Mouse (Mus musculus): ENCODE measurements at regions not wholly inside any gene's neighbourhood (a gene's known extent, or its start where the extent isn't known, plus 50 kb on each side); places are given as distances from the start of the nearest gene placed in this dataset.
"Not testable (repeated sequence)": the region's sequence is repeated elsewhere in the genome, so short reads cannot be mapped to it uniquely, and the experiment has no call there.

DNA sequence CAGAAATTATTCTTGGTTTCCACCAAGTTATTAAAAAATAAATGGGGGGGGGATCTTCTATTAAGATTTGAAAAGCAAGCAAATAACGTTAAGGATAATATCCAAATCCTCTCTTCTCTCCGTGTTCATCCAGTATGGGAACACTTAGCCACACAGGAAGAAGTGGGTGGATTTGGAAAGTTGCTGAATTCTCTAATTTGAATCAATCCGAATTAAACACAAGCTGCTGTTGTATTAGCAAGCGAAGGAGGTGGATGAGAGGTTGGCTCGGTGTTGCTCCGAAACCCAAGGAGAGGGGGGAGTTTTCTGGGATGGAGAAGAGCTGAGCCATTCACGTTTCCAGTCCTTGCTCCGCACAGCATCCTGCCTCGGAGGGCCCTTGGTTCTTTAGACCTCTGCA is 97.6 kb upstream of the Lnx1 start:
- WGBS: 54% methylated on average over 9 of the region's 9 CpGs
- Histone ChIP-seq H3K27ac (ENCODE audit: low read depth, low read length) (no peak overlapping the region), H3K4me2 (ENCODE audit: low read depth, low read length) (no peak overlapping the region), H3K4me1 (ENCODE audit: control insufficient read depth, insufficient read depth, low read length) (0 out of 2 replicates have a peak, but pooled peaks cover 4% of the 10 kb centered on the region), H3K4me3 (ENCODE audit: low read depth, low read length) (no peak overlapping the region), H3K9me3 (ENCODE audit: control insufficient read depth, low read length) (no peaks in the 10 kb centered on the region), H3K27me3 (ENCODE audit: control insufficient read depth, insufficient read depth, low read length) (no peaks in the 10 kb centered on the region), H3K9ac (replicated peaks; ENCODE audit: low read depth, low read length) (no peak overlapping the region), H3K36me3 (ENCODE audit: control insufficient read depth, insufficient read depth, low read length) (no peaks in the 10 kb centered on the region)
- ATAC-seq (ENCODE audit: low read depth): no peak

DNA sequence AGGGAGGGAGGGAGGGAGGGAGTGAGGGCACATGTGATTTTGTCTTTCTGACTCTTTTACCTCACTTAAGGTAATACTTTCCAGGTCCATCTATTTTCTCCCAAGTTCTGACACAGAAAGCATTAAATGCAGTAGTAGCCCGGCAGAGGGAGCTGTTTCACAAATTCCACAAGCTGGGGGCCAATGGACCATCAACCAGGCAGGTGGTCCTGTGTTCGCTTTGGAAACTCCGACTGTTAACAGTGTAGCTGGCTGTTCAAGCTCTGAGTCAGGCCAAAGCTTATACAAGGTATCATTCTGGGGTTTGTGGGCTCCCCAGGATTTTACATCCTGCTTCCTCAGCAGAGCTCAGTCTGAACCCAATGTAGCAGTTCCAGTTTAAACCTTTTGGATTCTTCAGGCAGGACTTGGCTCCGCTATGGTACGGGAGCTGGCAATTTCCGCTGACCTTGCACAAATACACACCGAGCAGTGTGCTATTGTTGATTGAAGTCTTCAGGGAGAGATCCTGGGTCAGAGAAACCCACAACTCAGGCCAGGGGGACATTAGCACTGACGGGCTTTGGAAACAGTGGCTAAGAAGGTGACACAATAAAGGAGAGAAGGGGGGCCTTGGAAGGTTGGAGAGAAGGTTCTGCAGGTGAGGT is 93.8 kb upstream of the Lnx1 start:
- Histone ChIP-seq H3K27ac (ENCODE audit: low read depth, low read length) (no peak overlapping the region), H3K4me1 (ENCODE audit: control insufficient read depth, insufficient read depth, low read length) (peaks cover 11% of the 10 kb centered on the region), H3K27me3 (ENCODE audit: control insufficient read depth, insufficient read depth, low read length) (no peaks in the 10 kb centered on the region), H3K4me2 (ENCODE audit: low read depth, low read length) (no peak overlapping the region), H3K9ac (replicated peaks; ENCODE audit: low read depth, low read length) (no peak overlapping the region), H3K36me3 (ENCODE audit: control insufficient read depth, insufficient read depth, low read length) (no peaks in the 10 kb centered on the region), H3K9me3 (ENCODE audit: control insufficient read depth, low read length) (no peaks in the 10 kb centered on the region), H3K4me3 (ENCODE audit: low read depth, low read length) (no peak overlapping the region)
- 43% methylated on average over 8 of the region's 8 CpGs for WGBS
- ATAC-seq (ENCODE audit: low read depth): no peak

DNA sequence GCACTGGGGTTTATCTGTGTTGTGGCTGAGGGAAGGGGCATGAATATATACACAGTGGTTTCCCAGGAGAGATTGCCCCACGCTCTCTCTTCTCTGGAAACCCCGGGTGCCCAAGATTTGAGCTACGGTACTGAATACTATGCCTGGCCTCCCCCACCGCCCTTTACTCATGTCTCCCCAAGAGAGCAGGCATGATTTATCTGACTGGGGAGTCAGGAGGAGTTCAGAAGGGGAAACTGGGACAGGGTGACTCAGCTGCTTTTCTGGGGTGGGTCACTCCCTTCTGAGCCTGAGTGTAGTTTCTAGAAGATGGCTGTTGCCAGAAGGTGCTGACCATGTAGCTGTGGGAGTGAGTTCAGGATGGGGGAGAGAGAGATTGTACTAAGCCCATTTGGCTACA is 92.0 kb upstream of the Lnx1 start:
- no peak overlapping the region for H3K27ac ChIP-seq (ENCODE audit: low read depth, low read length)
- WGBS: 84% methylated on average over 4 of the region's 4 CpGs

GRCm38 (mm10) chr5:74793431-74793830 is 90.7 kb upstream of the Lnx1 start:
- H3K9me3 ChIP-seq (ENCODE audit: control insufficient read depth, low read length): no peaks in the 10 kb centered on the region
- H3K27ac ChIP-seq (ENCODE audit: low read depth, low read length): no peak overlapping the region
- no peaks in the 10 kb centered on the region for H3K27me3 ChIP-seq (ENCODE audit: control insufficient read depth, insufficient read depth, low read length)
- WGBS: 75% methylated on average over 4 of the region's 4 CpGs
- peaks cover 11% of the 10 kb centered on the region for H3K4me1 ChIP-seq (ENCODE audit: control insufficient read depth, insufficient read depth, low read length)
- ATAC-seq (ENCODE audit: low read depth): no peak
- H3K9ac ChIP-seq (replicated peaks; ENCODE audit: low read depth, low read length): no peak overlapping the region
- no peaks in the 10 kb centered on the region for H3K36me3 ChIP-seq (ENCODE audit: control insufficient read depth, insufficient read depth, low read length)
- no peak overlapping the region for H3K4me2 ChIP-seq (ENCODE audit: low read depth, low read length)
- no peak overlapping the region for H3K4me3 ChIP-seq (ENCODE audit: low read depth, low read length)

More for the DNA sequence above, 92.0 kb upstream of the Lnx1 start:
- Histone ChIP-seq H3K9me3 (ENCODE audit: control insufficient read depth, low read length) (no peaks in the 10 kb centered on the region), H3K4me3 (ENCODE audit: low read depth, low read length) (no peak overlapping the region), H3K4me1 (ENCODE audit: control insufficient read depth, insufficient read depth, low read length) (peaks cover 11% of the 10 kb centered on the region), H3K27me3 (ENCODE audit: control insufficient read depth, insufficient read depth, low read length) (no peaks in the 10 kb centered on the region), H3K4me2 (ENCODE audit: low read depth, low read length) (no peak overlapping the region), H3K9ac (replicated peaks; ENCODE audit: low read depth, low read length) (no peak overlapping the region), H3K36me3 (ENCODE audit: control insufficient read depth, insufficient read depth, low read length) (no peaks in the 10 kb centered on the region)
- ATAC-seq (ENCODE audit: low read depth): no peak

- 9% methylated on average over 8 of the region's 8 CpGs for WGBS
- no peaks in the 10 kb centered on the region for H3K36me3 ChIP-seq (ENCODE audit: control insufficient read depth, insufficient read depth, low read length)
- H3K27ac ChIP-seq (ENCODE audit: low read depth, low read length): no peak overlapping the region
- no peak overlapping the region for H3K4me3 ChIP-seq (ENCODE audit: low read depth, low read length)
- H3K4me1 ChIP-seq (ENCODE audit: control insufficient read depth, insufficient read depth, low read length): peaks cover 11% of the 10 kb centered on the region
- no peaks in the 10 kb centered on the region for H3K27me3 ChIP-seq (ENCODE audit: control insufficient read depth, insufficient read depth, low read length)
- H3K4me2 ChIP-seq (ENCODE audit: low read depth, low read length): no peak overlapping the region
- ATAC-seq (ENCODE audit: low read depth): no peak
- H3K9ac ChIP-seq (replicated peaks; ENCODE audit: low read depth, low read length): no peak overlapping the region
- H3K9me3 ChIP-seq (ENCODE audit: control insufficient read depth, low read length): no peaks in the 10 kb centered on the region
Observed at GRCm38 (mm10) chr5:74792936-74793335, 90.2 kb upstream of the Lnx1 start.

- Histone ChIP-seq H3K9ac (replicated peaks; ENCODE audit: low read depth, low read length) (peak overlapping the region; percentile 37), H3K9me3 (ENCODE audit: control insufficient read depth, low read length) (no peaks in the 10 kb centered on the region), H3K4me1 (ENCODE audit: control insufficient read depth, insufficient read depth, low read length) (peaks cover 11% of the 10 kb centered on the region), H3K36me3 (ENCODE audit: control insufficient read depth, insufficient read depth, low read length) (no peaks in the 10 kb centered on the region), H3K4me2 (ENCODE audit: low read depth, low read length) (peak overlapping the region; percentile 33; the same call in 1 of the 2 replicates), H3K27ac (ENCODE audit: low read depth, low read length) (peak overlapping the region; percentile 44), H3K27me3 (ENCODE audit: control insufficient read depth, insufficient read depth, low read length) (no peaks in the 10 kb centered on the region), H3K4me3 (ENCODE audit: low read depth, low read length) (no peak overlapping the region)
- peak; percentile 83 for ATAC-seq (ENCODE audit: low read depth)
- WGBS: 4% methylated on average over 7 of the region's 7 CpGs
Observed at GRCm38 (mm10) chr5:74792301-74792700, 89.6 kb upstream of the Lnx1 start.

DNA sequence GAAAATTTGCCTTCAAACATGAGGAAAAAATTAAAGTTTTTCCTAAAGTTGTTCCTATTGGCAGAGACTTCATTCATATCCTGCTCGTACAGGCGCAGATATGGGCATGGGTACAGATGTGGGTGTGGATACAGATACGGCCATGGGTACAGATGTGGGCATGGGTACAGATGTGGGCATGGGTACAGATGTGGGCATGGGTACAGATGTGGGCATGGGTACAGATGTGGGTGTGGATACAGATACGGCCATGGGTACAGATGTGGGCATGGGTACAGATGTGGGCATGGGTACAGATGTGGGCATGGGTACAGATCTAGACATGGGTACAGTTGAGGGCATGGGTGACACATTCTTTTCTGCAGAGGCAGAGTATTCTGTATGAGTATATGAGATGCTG is 87.8 kb upstream of the Lnx1 start:
- WGBS: 94% methylated on average over 4 of the region's 4 CpGs

GRCm38 (mm10) chr5:74783906-74784305 is 81.2 kb upstream of the Lnx1 start:
- H3K9ac ChIP-seq (replicated peaks; ENCODE audit: low read depth, low read length): no peak overlapping the region
- no peak overlapping the region for H3K4me2 ChIP-seq (ENCODE audit: low read depth, low read length)
- 78% methylated on average over 9 of the region's 9 CpGs for WGBS
- H3K27me3 ChIP-seq (ENCODE audit: control insufficient read depth, insufficient read depth, low read length): no peaks in the 10 kb centered on the region
- ATAC-seq (ENCODE audit: low read depth): no peak
- no peaks in the 10 kb centered on the region for H3K9me3 ChIP-seq (ENCODE audit: control insufficient read depth, low read length)
- H3K36me3 ChIP-seq (ENCODE audit: control insufficient read depth, insufficient read depth, low read length): no peaks in the 10 kb centered on the region
- H3K4me3 ChIP-seq (ENCODE audit: low read depth, low read length): no peak overlapping the region
- H3K4me1 ChIP-seq (ENCODE audit: control insufficient read depth, insufficient read depth, low read length): no peaks in the 10 kb centered on the region
- no peak overlapping the region for H3K27ac ChIP-seq (ENCODE audit: low read depth, low read length)

More for the DNA sequence above, 87.8 kb upstream of the Lnx1 start:
- H3K4me1 ChIP-seq (ENCODE audit: control insufficient read depth, insufficient read depth, low read length): peaks cover 11% of the 10 kb centered on the region
- ATAC-seq (ENCODE audit: low read depth); H3K27me3 ChIP-seq (ENCODE audit: control insufficient read depth, insufficient read depth, low read length); H3K4me3 ChIP-seq (ENCODE audit: low read depth, low read length); H3K36me3 ChIP-seq (ENCODE audit: control insufficient read depth, insufficient read depth, low read length); H3K4me2 ChIP-seq (ENCODE audit: low read depth, low read length); H3K27ac ChIP-seq (ENCODE audit: low read depth, low read length); H3K9me3 ChIP-seq (ENCODE audit: control insufficient read depth, low read length); H3K9ac ChIP-seq (replicated peaks; ENCODE audit: low read depth, low read length): not testable (repeated sequence)

GRCm38 (mm10) chr5:74778076-74778465 is 75.4 kb upstream of the Lnx1 start:
- Histone ChIP-seq H3K9me3 (ENCODE audit: control insufficient read depth, low read length) (no peaks in the 10 kb centered on the region), H3K27ac (ENCODE audit: low read depth, low read length) (no peak overlapping the region), H3K27me3 (ENCODE audit: control insufficient read depth, insufficient read depth, low read length) (no peaks in the 10 kb centered on the region), H3K4me3 (ENCODE audit: low read depth, low read length) (no peak overlapping the region), H3K4me2 (ENCODE audit: low read depth, low read length) (no peak overlapping the region), H3K36me3 (ENCODE audit: control insufficient read depth, insufficient read depth, low read length) (no peaks in the 10 kb centered on the region), H3K4me1 (ENCODE audit: control insufficient read depth, insufficient read depth, low read length) (no peaks in the 10 kb centered on the region), H3K9ac (replicated peaks; ENCODE audit: low read depth, low read length) (no peak overlapping the region)
- WGBS: 78% methylated on average over 1 of the region's 1 CpGs
- ATAC-seq (ENCODE audit: low read depth): no peak
